Mouse (Mus musculus): ENCODE results near the gene Tnfaip8l1. TPM values are rescaled to one million over a fixed set of nuclear protein-coding genes. Genes with fewer than 3 reads are reported as not detected.

Gene Tnfaip8l1
- total RNA-seq, 2 experiments from 2014 or later, result 7.0 to 7.2 TPM

- DNase-seq (ENCODE audit: low spot score in 2 of 2), result no peak
Observed at GRCm38 (mm10) chr17:56175416-56175815, 13.1 kb downstream of the Tnfaip8l1 start.

DNA sequence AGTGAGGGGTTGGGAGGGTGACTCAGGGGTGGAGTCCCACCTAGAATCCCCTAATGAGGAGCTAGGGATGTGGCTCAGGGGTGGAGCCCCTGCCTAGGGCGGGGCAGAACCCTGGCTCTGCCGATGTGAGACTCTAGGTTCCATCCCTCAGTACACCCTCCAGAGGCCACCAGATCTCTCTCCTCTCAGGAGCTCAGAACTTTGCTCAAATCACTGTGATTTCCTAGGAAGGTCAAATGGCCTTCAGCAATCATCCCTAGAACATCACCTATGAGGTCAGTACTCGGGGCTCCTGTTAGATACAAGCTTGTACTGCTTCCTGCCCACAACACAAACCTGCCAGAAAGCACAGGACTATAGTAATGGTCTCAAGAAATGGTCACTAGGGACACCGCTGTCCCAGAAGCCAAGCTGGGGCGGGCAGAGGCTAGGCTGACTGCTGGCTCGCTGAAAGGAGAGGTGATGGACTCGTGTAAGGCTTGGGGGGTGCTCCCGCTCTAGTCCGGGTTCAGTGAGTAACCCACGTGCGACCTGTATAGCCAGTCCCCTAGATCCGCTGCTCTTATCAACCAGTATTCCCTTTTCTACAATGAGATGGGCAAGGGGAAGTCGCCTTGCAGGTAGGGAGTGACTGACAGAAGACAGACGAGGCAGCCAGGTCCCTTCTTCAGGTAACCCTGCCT is 20.8 kb downstream of the Tnfaip8l1 start:
- no peak for DNase-seq (ENCODE audit: low spot score in 2 of 2)

GRCm38 (mm10) chr17:56183658-56184103 is 21.4 kb downstream of the Tnfaip8l1 start, which contains the start of gene Mydgf:
Mydgf (minus strand) TSS chr17:56183920.
- DNase-seq (ENCODE audit: low spot score in 2 of 2), result peak; percentile 96 to 98

GRCm38 (mm10) chr17:56185281-56186141 is 23.2 kb downstream of the Tnfaip8l1 start:
- peak; percentile 44 to 58 for DNase-seq (ENCODE audit: low spot score in 2 of 2)

DNA sequence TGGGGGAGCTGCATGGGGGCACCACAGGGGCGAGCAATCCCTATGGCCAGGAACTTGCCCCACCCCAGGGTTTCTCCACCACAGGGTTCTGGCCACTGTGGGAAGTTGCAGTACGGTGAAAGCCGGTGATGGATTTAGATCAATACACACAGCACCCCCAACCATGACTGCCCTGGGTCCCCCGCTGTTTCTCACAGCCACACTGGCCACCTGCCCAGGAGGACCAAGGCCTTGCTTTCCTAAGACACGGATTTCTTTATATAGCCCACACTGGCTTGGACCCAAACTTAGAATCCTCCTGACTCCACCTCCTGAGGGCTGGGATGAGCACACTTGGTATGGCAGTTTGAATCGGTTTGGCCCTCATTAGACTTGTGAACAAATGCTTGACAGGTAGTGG is 29.0 kb downstream of the Tnfaip8l1 start:
- DNase-seq (ENCODE audit: low spot score in 2 of 2), result no peak

DNA sequence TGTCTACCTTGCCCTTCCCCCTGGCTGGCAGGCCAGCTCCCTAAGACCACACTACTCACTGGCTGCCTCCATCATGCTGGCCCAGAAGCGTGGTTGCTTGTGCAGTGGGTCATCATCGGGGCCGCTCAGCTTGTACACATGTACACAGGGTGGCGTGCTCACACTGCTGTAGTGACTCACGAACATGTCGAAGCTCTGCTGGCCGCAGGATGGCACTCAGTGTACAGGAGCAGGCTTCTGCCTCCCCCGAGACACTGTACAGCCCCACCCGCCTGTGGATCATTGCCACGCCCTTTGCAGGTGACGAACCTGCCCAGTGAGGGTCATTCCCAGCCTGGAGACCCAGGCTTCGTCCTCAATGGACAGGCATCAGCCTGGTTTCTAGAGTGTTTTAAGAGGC is 32.1 kb downstream of the Tnfaip8l1 start:
- no peak for DNase-seq (ENCODE audit: low spot score in 2 of 2)

- DNase-seq (ENCODE audit: low spot score in 2 of 2), result no peak
Observed at GRCm38 (mm10) chr17:56194765-56195164, 32.5 kb downstream of the Tnfaip8l1 start.

GRCm38 (mm10) chr17:56196860-56197259 is 34.6 kb downstream of the Tnfaip8l1 start:
- no peak for DNase-seq (ENCODE audit: low spot score in 2 of 2)

GRCm38 (mm10) chr17:56200586-56200985 is 38.3 kb downstream of the Tnfaip8l1 start:
- DNase-seq (ENCODE audit: low spot score in 2 of 2), result no peak

DNA sequence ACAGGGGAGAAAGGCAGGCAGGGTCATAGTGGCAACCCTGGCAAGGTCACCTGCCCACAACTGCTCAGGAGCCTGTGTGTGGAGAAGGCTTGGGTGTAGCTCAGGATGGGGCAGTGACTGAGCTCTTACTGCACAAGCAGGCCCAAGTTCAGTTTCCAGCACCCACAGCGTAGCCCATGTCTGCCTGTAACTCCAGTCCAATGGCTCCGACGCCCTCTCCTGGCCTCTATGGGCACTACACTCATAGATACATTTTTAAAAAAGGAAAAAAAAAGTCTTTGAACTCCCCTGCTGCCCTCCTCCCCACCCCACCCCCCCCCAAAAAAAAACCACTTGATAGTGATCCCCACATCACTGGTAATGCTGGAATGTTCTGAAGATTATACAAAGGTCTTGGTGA is 39.4 kb downstream of the Tnfaip8l1 start:
- no peak for DNase-seq (ENCODE audit: low spot score in 2 of 2)

DNA sequence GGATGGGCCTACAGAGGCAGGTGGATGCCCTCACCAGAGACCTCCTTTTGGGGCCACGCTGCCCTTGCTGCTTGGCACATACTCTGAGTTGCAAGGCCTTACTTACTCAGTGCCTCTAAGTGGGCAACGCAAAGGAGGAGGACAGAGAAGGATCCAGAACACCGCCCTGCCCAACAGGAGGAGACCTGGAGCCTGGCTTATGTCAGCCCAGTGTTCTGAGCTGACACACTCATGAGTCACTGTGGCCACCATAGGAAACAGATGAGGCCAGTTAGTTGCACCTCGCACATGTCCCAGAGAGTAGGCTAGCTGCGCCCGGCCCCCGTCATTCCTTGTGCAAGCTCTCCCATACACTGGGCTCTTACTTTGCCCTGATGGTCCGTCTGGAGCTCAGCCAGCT is 40.2 kb downstream of the Tnfaip8l1 start:
- no peak for DNase-seq (ENCODE audit: low spot score in 2 of 2)

DNA sequence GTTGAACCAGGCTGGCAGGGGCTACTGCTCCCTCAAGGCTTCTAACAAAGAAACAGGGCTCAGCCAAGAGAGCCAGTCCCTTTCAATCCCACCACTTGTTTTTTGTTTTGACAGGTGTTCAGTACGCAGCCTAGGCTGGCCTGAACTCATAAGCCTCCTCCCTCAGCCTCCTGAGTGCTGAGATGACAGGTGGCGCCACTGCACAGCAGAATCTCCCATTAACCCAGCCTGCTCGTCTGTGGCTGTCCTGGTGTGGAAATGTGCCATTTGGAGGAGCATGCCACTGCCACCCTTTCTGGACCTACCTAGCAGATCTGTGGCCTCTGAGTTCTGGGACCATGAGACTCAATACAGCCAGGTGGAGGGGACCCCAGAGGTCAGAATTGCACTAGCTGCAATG is 41.5 kb downstream of the Tnfaip8l1 start:
- DNase-seq (ENCODE audit: low spot score in 2 of 2), result no peak

DNA sequence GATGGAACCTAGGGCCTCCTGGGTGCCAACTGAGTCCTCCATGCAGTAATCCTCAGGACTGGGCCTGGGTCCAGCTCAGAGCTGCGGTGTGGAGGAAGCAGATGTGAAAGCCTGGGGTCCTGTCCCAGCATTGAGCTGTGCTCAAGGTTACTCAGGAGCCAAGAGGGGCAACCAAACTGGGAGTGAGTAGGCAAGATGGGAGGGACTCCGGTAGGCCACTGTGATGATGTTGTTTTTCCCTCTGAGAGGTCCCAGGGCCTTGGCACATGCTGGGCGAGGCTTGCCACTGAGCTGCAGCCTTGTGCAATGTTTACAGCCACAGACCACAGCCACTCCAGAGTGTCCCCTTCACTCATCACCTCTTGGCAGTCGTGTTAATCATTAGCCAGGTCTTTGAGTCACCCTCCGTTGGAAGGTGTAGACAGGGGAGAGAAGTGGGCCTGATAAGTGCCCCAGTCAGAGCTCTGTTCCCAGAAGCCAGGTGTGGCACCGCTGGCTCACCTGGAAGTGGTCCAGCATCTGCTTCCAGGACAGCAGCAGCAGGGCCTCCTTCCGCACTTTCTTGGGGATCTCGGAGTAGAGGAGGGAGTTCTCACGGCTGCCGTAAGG is 44.1 kb downstream of the Tnfaip8l1 start:
- no peak for DNase-seq (ENCODE audit: low spot score in 2 of 2)

DNA sequence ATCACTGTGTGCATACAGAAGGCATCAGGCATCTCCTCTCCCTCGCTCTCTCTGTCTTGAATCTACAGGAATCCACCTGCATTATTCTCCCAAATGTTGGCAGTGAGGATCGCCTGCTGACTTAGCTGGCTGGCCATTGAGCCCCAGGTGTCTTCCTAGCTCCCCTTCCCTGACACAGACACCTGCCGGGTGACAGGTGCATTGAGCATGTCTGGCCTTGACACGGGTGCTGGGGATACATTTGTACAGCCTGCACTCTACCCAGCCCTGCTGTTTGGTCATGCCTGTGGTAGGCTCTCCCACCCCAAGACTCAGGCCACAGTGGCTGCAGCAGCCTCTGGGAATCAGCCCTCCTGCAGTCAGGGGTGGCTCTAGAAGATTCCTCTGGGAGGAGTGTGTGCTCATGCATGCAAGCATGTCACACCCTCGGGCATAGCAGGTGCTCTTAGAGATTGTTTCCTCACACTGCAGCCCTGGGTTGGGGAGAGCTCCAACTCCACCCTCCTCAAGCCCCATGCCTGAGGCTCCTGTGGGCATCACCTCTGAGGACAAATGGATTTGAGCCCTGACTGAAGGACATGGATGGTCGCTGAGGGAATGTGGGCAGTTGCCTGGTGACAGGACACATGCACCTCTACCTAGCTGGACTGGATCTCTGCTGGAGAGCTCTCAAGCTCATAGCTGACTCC is 44.9 kb downstream of the Tnfaip8l1 start:
- no peak for DNase-seq (ENCODE audit: low spot score in 2 of 2)

- no peak for DNase-seq (ENCODE audit: low spot score in 2 of 2)
Observed at GRCm38 (mm10) chr17:56207963-56208530, 45.8 kb downstream of the Tnfaip8l1 start.

- DNase-seq (ENCODE audit: low spot score in 2 of 2), result no peak
Observed at GRCm38 (mm10) chr17:56208821-56209220, 46.5 kb downstream of the Tnfaip8l1 start.

DNA sequence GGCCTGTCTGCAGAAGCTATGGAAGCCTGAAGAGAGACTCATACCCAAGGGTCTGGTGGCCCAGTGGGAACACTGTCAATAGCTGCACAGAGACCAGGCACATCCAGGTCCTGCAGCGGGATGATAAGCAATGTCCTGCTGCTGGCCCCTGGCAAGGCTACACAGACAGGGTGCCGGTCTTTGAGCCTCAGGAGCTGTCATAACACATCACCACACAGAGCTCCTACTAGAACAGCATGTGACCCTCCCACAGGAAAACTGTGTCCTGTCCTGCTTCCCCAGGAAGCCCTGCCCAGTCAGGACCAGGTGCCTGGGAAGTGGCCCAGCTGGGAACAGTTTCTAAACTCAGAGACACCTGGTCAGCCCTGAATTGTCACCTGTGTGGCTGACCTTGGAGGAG is 48.8 kb downstream of the Tnfaip8l1 start:
- DNase-seq (ENCODE audit: low spot score in 2 of 2), result no peak

DNA sequence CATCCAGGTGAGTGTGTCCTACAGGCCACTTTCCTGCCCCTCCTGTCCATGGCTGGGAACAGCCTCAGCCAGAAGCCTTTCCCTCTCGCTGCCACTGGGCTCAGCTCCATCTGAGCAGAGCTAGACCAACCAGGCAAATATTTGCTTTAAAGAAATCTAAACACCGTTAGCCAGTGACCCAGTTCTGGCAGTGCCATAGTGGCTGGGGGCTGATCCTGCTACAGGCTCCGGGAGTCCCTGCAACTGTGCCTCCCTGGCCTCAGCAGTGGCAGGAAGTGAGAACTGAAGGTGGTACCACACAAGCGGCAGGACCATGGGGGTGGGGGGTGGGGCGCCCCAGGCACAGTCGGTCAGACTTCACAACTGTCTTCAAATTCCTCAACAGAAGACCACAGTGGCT is 50.4 kb downstream of the Tnfaip8l1 start:
- no peak for DNase-seq (ENCODE audit: low spot score in 2 of 2)

DNA sequence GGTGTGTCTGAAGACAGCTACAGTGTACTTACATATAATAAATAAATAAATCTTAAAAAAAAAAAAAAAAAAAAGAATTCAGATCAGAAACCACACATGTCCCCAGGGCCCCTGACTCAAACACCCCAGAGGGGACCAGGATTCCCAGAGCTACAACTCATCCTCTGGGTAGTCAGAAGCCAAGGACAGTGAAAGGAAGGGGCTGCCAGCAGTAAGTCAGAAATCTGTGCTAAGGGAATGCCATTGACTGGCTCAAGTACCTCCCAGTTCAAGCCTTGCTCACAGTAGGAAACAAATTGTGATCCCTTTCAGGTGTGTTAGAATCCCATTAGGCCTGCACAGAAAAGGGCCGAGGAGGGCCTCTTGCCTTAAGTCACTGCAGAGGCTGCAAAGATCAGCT is 52.0 kb downstream of the Tnfaip8l1 start:
- DNase-seq (ENCODE audit: low spot score in 2 of 2), result no peak

DNA sequence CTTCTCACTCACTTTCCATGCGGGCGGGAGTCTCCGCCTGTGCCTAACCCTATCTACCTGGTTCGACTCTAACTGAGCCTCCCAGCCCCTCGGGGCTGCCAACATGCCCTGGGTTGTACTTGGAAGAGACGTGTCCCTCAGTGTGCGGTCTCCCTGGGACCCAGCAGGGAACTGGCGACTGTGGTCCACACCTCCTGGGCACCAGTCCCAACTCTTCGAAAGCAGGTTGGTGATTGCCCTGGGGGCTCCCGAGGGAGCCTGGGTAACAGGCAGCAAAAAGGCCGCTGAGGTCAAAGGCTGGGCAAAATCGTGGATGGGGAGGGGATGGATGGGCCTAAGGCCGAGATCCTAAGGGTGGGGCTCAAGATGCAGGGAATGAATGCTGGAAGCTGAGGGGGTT is 55.4 kb downstream of the Tnfaip8l1 start:
- DNase-seq (ENCODE audit: low spot score in 2 of 2), result peak; percentile 28 to 38
